Mouse (Mus musculus) forebrain, embryonic 11.5 days (tissue): ENCODE measurements around the gene Spred2. TPM values are rescaled to one million over a fixed set of nuclear protein-coding genes. Genes with fewer than 3 reads are reported as not detected.
A peak's percentile ranks its signal among the peaks of the same experiment; 100 is the strongest.
"Not testable (repeated sequence)": the region's sequence is repeated elsewhere in the genome, so short reads cannot be mapped to it uniquely, and the experiment has no call there.

Source experiments
- ATAC-seq: fragments of 200-750 bp; cut with Nextera tagmentation; replicated peaks from 2 replicates; pipeline ENCODE4 v1.8.0; 2017; ENCODE audit warnings: moderate TSS enrichment; ENCODE audit not compliant: low FRiP score
- DNase-seq: peaks from one replicate; pipeline ENCODE4 v3.0.0-alpha.2; 2017; ENCODE audit warnings: low spot score
- H3K27ac ChIP-seq: fragments of 300-500 bp; sonication (generic); 2 replicates; pipeline ENCODE4 v1.5.1; 2014; ENCODE audit warnings: low read depth, low read length
- H3K27me3 ChIP-seq: fragments of 300-500 bp; sonication (generic); 2 replicates; pipeline ENCODE4 v1.6.1; 2014; ENCODE audit warnings: mild to moderate bottlenecking, low read length, mixed read lengths; ENCODE audit not compliant: control insufficient read depth, insufficient read depth
- H3K36me3 ChIP-seq: fragments of 300-500 bp; sonication (generic); 2 replicates; pipeline ENCODE4 v1.6.1; 2014; ENCODE audit warnings: mild to moderate bottlenecking, low read length, moderate library complexity, mixed read lengths; ENCODE audit not compliant: control insufficient read depth, insufficient read depth
- H3K4me1 ChIP-seq: fragments of 300-500 bp; sonication (generic); replicated peaks from 2 replicates; pipeline ENCODE4 v1.6.1; 2014; ENCODE audit warnings: low read length, mixed read lengths; ENCODE audit not compliant: control insufficient read depth, insufficient read depth
- H3K4me2 ChIP-seq: fragments of 300-500 bp; sonication (generic); 2 replicates; pipeline ENCODE4 v1.6.1; 2014; ENCODE audit warnings: low read depth, mild to moderate bottlenecking, low read length, moderate library complexity, mixed read lengths; ENCODE audit not compliant: severe bottlenecking
- H3K4me3 ChIP-seq: fragments of 300-500 bp; sonication (generic); 2 replicates; pipeline ENCODE4 v1.5.1; 2014; ENCODE audit warnings: low read depth, low read length
- H3K9ac ChIP-seq: fragments of 300-500 bp; sonication (generic); 2 replicates; pipeline ENCODE4 v1.6.1; 2014; ENCODE audit warnings: low read length
- H3K9me3 ChIP-seq: fragments of 300-500 bp; sonication (generic); 2 replicates; pipeline ENCODE4 v1.6.1; 2016; ENCODE audit warnings: low read length, mixed read lengths; ENCODE audit not compliant: control insufficient read depth
- WGBS: fragments of 180-500 bp; shearing (Covaris S2); extraction: QIAGEN DNeasy Blood & Tissue Kit; methylation state at CpG from one replicate; pipeline ENCODE4 v1.1.7; 2014; 5-methylcytosine and 5-hydroxymethylcytosine counted together
- polyA plus RNA-seq: library from polyadenylated mRNA; unstranded; fragments of >200 nt; fragmentation: Nextera tagmentation; extraction: Ambion mirVana; gene quantifications from 2 replicates; pipeline ENCODE4 v1.2.1, GENCODE M21; 2014

Spred2 gene
- polyA plus RNA-seq, 1 experiment from 2014 or later = 7.7 TPM

DNA sequence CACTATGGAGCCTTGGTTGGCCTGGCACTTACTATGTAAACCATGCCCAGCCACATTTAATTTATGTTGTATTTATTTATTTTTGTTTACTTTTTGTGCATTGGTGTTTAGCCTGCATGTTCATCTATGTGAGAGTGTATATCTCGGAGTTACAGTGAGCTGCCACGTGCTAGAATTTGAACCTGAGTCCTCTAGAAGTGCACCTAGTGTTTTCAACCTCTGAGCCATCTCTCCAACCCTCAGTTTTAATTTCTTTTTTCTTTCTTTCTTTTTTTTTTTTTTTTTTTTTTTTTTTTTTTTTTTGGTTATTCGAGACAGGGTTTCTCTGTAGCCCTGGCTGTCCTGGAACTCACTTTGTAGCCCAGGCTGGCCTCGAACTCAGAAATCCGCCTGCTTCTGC, 106.8 kb downstream of the Spred2 start:
- not testable (repeated sequence) for H3K4me2 ChIP-seq, H3K9me3 ChIP-seq, DNase-seq, H3K9ac ChIP-seq, H3K4me3 ChIP-seq, H3K36me3 ChIP-seq, H3K4me1 ChIP-seq, ATAC-seq, H3K27me3 ChIP-seq, H3K27ac ChIP-seq
- 86% methylated on average over 5 of the region's 5 CpGs for WGBS

DNA sequence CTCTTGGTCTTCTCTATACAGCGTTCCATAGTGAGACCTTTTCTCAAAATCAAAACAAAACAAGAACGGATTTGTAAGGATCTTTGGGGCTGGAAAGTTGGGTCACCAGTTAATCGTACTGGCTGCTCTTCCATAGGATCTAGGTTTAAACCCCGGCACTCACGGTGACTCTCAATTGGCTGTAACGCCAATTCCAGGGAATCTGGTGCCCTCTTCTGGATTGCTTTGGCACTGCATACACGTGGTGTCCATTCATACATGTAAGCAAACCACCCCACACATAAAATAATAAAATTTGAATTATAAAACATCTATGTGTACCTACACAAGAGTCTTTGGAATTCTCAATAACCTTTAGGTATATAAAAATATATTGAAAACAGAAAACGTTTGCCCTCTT, 107.4 kb downstream of the Spred2 start:
- H3K9me3 ChIP-seq = no peaks in the 10 kb centered on the region
- H3K4me2 ChIP-seq = no peak overlapping the region
- H3K27ac ChIP-seq = no peak overlapping the region
- H3K9ac ChIP-seq = no peak overlapping the region
- no peaks in the 10 kb centered on the region for H3K27me3 ChIP-seq
- DNase-seq (peak; percentile 74), ATAC-seq (no peak)
- H3K4me1 ChIP-seq = no peaks in the 10 kb centered on the region
- H3K4me3 ChIP-seq = no peak overlapping the region
- H3K36me3 ChIP-seq = no peaks in the 10 kb centered on the region
- 40% methylated on average over 8 of the region's 8 CpGs for WGBS

- Histone ChIP-seq H3K4me1 (no peaks in the 10 kb centered on the region), H3K36me3 (no peaks in the 10 kb centered on the region), H3K4me2 (no peak overlapping the region), H3K9ac (no peak overlapping the region), H3K9me3 (no peaks in the 10 kb centered on the region), H3K27me3 (no peaks in the 10 kb centered on the region), H3K27ac (no peak overlapping the region), H3K4me3 (no peak overlapping the region)
- ATAC-seq = no peak
- 84% methylated on average over 6 of the region's 6 CpGs for WGBS
- DNase-seq = no peak
Observed at GRCm38 (mm10) chr11:20033541-20034160, 109.5 kb downstream of the Spred2 start.

- H3K27me3 ChIP-seq = no peaks in the 10 kb centered on the region
- 80% methylated on average over 14 of the region's 14 CpGs for WGBS
- no peak for ATAC-seq
Observed at GRCm38 (mm10) chr11:20034337-20034947, 110.3 kb downstream of the Spred2 start.

DNA sequence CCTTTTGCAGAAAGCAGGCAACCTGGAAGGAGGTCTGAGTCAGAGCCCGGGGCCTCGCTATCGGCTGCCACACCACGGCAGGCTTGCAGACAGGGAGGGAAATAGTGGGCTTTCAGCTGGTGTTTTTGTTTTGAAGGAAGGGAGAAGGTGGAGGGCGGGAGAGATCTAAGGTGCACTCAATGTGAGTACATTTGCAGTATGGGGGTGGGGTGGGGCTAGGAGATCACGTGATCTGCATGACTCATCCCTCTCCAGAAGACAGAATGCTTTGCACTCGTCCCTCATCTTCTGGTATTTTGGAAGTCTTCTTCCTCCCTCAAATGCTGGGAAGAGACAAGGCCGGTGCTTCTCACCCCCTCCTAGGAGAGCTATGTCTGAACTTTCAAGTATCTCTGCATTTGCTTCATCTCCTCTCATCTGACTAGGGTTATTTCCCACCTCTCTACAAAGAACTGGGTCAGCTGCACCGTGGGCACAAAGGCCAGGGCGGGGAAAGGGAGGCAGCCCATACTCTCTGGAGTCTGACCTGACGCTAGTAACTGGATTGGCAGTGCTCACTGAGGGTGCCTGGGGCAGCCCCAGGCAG, 111.3 kb downstream of the Spred2 start:
- no peak overlapping the region for H3K4me3 ChIP-seq
- WGBS = 64% methylated on average over 11 of the region's 11 CpGs
- no peaks in the 10 kb centered on the region for H3K4me1 ChIP-seq
- H3K27me3 ChIP-seq = no peaks in the 10 kb centered on the region
- H3K4me2 ChIP-seq = no peak overlapping the region
- H3K27ac ChIP-seq = no peak overlapping the region
- no peak for DNase-seq
- H3K36me3 ChIP-seq = no peaks in the 10 kb centered on the region
- H3K9ac ChIP-seq = no peak overlapping the region
- H3K9me3 ChIP-seq = no peaks in the 10 kb centered on the region
- ATAC-seq = no peak

More at GRCm38 (mm10) chr11:20034337-20034947, 110.3 kb downstream of the Spred2 start:
- no peak overlapping the region for H3K4me3 ChIP-seq
- no peaks in the 10 kb centered on the region for H3K4me1 ChIP-seq
- H3K9me3 ChIP-seq = no peaks in the 10 kb centered on the region
- no peak overlapping the region for H3K9ac ChIP-seq
- H3K4me2 ChIP-seq = no peak overlapping the region
- DNase-seq = no peak
- H3K36me3 ChIP-seq = no peaks in the 10 kb centered on the region
- H3K27ac ChIP-seq = no peak overlapping the region

DNA sequence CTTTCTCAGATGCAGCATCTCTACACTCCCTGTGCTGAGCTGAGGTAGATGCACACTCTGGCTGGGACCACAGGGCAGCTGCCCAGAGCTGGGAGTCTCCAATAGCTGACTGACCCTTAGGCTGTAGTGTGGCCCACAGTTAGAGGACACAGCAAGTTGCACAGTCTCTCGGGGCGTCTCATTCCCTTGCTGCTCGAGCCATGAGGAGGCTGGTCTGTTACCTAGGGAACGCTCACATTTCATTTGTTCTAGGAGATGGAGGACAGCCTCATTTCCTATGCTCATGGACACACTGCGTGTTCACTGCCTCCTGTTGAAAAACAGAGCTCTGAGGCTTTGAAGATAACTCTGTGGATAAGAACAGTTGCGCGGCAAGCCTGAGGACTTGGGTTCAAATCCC, 111.8 kb downstream of the Spred2 start:
- ATAC-seq (no peak), DNase-seq (no peak)
- Histone ChIP-seq H3K4me3 (no peak overlapping the region), H3K4me1 (no peaks in the 10 kb centered on the region), H3K27ac (no peak overlapping the region), H3K4me2 (no peak overlapping the region), H3K27me3 (no peaks in the 10 kb centered on the region), H3K9ac (no peak overlapping the region), H3K36me3 (no peaks in the 10 kb centered on the region), H3K9me3 (no peaks in the 10 kb centered on the region)
- WGBS = 78% methylated on average over 7 of the region's 7 CpGs

DNA sequence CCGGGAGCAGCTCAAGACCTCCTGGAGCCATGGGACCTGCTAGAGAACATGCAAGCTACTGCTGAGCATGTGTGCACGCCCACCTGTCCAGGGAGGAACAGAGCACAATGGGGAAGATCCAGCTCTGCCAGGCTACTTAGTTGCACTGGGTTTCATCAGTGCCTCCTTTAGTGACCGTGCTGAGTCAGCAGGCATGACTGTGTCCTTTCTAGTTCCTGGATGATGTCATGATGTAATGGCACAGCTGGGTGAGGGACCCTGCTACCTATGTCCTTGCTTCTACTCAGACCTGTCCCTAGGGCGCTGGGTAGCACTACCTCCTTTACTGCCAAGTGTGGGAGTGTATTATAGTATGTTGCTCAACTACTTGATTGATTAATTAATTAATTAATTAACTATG, 113.6 kb downstream of the Spred2 start:
- Histone ChIP-seq H3K27ac (no peak overlapping the region), H3K4me3 (no peak overlapping the region), H3K4me2 (no peak overlapping the region), H3K27me3 (no peaks in the 10 kb centered on the region), H3K36me3 (no peaks in the 10 kb centered on the region), H3K9ac (no peak overlapping the region), H3K9me3 (no peaks in the 10 kb centered on the region), H3K4me1 (peaks cover 3% of the 10 kb centered on the region; the same call in 1 of the 2 replicates)
- DNase-seq = no peak
- 87% methylated on average over 4 of the region's 4 CpGs for WGBS
- ATAC-seq = no peak

DNA sequence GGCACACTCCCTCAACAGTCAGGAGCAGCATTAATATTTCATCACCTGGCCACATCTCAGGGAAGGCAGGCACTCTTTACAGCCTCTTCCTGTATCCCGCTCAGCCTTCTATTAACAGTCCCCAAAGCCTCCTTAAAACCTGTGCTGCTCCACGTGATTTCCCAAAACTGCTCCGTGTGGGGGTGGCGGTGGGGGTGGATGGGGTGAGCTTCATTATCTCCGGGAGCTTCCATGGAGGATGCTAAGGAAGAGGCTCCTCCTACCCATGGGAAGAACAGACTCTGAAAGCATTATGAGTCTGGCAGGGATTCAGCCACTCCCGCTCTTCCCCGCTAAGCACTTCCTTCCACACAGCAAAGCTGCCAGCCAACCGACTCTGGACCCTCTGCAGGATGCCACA, 114.5 kb downstream of the Spred2 start:
- ATAC-seq = no peak
- no peaks in the 10 kb centered on the region for H3K36me3 ChIP-seq
- no peaks in the 10 kb centered on the region for H3K9me3 ChIP-seq
- H3K4me3 ChIP-seq = no peak overlapping the region
- no peak overlapping the region for H3K4me2 ChIP-seq
- H3K27me3 ChIP-seq = no peaks in the 10 kb centered on the region
- WGBS = 39% methylated on average over 8 of the region's 8 CpGs
- H3K9ac ChIP-seq = no peak overlapping the region
- no peak for DNase-seq
- H3K4me1 ChIP-seq = peaks cover 3% of the 10 kb centered on the region; the same call in 1 of the 2 replicates
- H3K27ac ChIP-seq = no peak overlapping the region
